Mouse (Mus musculus): ENCODE data around the gene Fryl. TPM values are rescaled to one million over a fixed set of nuclear protein-coding genes. Genes with fewer than 3 reads are reported as not detected.
"Not testable (repeated sequence)": the region's sequence is repeated elsewhere in the genome, so short reads cannot be mapped to it uniquely, and the experiment has no call there.

The Fryl gene
- polyA plus RNA-seq, 1 experiment from 2014 or later: 35.6 TPM

- H3K27ac ChIP-seq; H3K36me3 ChIP-seq (ENCODE audit: inconsistent target); H3K79me2 ChIP-seq (ENCODE audit: inconsistent target); H3K4me3 ChIP-seq (ENCODE audit: inconsistent target): not testable (repeated sequence)
- 43% methylated on average over 6 of the region's 8 CpGs for WGBS (ENCODE audit: missing documents)
These were observed 248.2 kb downstream of the Fryl start for GRCm38 (mm10) chr5:73008230-73008629.

- H3K27ac ChIP-seq: no peak overlapping the region
- no peaks in the 10 kb centered on the region for H3K79me2 ChIP-seq (ENCODE audit: inconsistent target)
- no peaks in the 10 kb centered on the region for H3K36me3 ChIP-seq (ENCODE audit: inconsistent target)
- no peak overlapping the region for H3K4me3 ChIP-seq (ENCODE audit: inconsistent target)
- WGBS (ENCODE audit: missing documents): 55% methylated on average over 3 of the region's 5 CpGs
These were observed 248.8 kb downstream of the Fryl start for GRCm38 (mm10) chr5:73007582-73007959.

DNA sequence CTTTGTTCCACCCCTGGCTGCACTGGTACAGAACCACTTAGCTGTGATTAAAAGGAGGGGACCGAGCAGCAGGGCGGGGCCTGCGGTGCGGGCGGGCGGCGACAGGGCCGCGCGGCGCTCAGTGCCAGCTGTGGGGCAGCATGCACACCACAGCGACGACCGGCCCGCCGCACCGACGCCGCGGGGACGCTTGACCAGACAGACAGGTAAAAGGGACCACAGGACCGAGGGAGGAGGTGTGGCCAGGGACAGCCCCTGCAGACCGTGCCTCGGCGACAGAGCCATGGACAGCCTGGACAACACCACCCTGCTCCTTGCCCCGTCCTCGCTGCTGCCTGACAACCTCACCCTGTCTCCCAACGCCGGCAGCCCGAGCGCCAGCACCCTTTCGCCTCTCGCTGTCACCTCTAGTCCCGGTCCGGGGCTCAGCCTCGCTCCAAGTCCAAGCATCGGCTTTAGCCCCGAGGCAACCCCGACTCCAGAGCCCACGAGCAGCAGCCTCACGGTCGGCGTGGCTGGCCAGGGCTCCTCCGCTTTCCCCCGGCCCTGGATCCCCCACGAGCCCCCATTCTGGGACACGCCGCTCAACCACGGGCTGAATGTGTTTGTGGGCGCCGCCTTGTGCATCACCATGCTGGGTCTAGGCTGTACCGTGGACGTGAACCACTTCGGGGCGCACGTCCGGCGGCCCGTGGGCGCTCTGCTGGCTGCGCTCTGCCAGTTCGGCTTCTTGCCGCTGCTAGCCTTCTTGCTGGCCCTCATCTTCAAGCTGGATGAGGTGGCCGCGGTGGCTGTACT lies 249.4 kb downstream of the Fryl start, which contains the start of gene Slc10a4:
Gene Slc10a4, plus strand, starts transcription at position 100 of the 798 bp plus-strand sequence.
- no peak within 1 kb of the TSS for H3K4me3 ChIP-seq (ENCODE audit: inconsistent target)
- no peaks in the 10 kb centered on the region for H3K36me3 ChIP-seq (ENCODE audit: inconsistent target)
- no peaks in the 10 kb centered on the region for H3K79me2 ChIP-seq (ENCODE audit: inconsistent target)
- no peak within 1 kb of the TSS for H3K27ac ChIP-seq
- 14% methylated on average over 58 of the region's 65 CpGs for WGBS (ENCODE audit: missing documents)

- H3K36me3 ChIP-seq (ENCODE audit: inconsistent target): no peaks in the 10 kb centered on the region
- 94% methylated on average over 5 of the region's 5 CpGs for WGBS (ENCODE audit: missing documents)
These were observed 252.4 kb downstream of the Fryl start for GRCm38 (mm10) chr5:73004046-73004445.

GRCm38 (mm10) chr5:72998546-72998945 lies 257.9 kb downstream of the Fryl start:
- 83% methylated on average over 1 of the region's 1 CpGs for WGBS (ENCODE audit: missing documents)
- H3K4me3 ChIP-seq (ENCODE audit: inconsistent target); H3K27ac ChIP-seq; H3K36me3 ChIP-seq (ENCODE audit: inconsistent target); H3K79me2 ChIP-seq (ENCODE audit: inconsistent target): not testable (repeated sequence)

More at GRCm38 (mm10) chr5:73004046-73004445, 252.4 kb downstream of the Fryl start:
- Histone ChIP-seq H3K4me3 (ENCODE audit: inconsistent target) (no peak overlapping the region), H3K27ac (no peak overlapping the region), H3K79me2 (ENCODE audit: inconsistent target) (no peaks in the 10 kb centered on the region)

DNA sequence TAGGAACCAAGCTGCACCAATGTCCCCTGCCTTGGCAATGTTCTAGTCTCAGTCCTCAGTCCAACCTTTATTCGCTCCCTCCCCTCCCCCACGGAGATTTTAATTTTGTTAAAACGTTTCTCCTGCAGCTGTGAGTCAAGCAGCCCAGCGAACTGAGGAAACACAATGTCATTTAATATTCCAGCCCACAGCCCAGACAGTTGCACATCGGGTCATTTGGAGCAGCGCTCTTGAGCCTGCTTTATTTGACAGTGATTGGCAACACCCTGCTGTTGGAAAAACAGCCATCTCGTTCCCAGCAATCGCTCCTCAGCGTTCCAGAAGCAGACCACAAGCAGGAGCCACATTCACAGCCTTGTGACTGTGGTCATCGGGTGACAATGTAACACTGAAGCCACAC lies 261.0 kb downstream of the Fryl start:
- 81% methylated on average over 10 of the region's 10 CpGs for WGBS (ENCODE audit: missing documents)
- no peak overlapping the region for H3K27ac ChIP-seq
- H3K79me2 ChIP-seq (ENCODE audit: inconsistent target): no peaks in the 10 kb centered on the region
- H3K4me3 ChIP-seq (ENCODE audit: inconsistent target): no peak overlapping the region
- H3K36me3 ChIP-seq (ENCODE audit: inconsistent target): no peaks in the 10 kb centered on the region

DNA sequence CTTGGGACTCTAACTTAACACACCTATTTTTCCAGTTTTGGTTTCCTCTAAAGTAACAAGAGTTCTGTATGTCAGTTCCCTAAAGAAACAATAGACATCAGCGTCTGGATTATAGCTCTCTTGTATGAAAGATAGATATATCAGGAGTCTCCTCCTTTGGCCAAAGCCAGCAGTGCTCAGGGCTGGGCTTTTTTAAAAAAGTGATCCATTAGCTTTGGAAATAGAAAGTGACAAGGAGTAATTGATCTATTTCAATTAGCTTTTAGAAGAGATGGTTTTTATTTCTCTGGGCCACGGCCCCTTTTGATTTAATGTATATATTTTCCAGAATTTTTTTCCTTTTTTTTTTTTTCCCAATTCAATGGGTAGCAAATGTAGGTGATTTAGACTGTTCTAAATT lies 261.5 kb downstream of the Fryl start:
- 83% methylated on average over 2 of the region's 2 CpGs for WGBS (ENCODE audit: missing documents)
- H3K4me3 ChIP-seq (ENCODE audit: inconsistent target): no peak overlapping the region
- H3K79me2 ChIP-seq (ENCODE audit: inconsistent target): no peaks in the 10 kb centered on the region
- no peaks in the 10 kb centered on the region for H3K36me3 ChIP-seq (ENCODE audit: inconsistent target)
- no peak overlapping the region for H3K27ac ChIP-seq

DNA sequence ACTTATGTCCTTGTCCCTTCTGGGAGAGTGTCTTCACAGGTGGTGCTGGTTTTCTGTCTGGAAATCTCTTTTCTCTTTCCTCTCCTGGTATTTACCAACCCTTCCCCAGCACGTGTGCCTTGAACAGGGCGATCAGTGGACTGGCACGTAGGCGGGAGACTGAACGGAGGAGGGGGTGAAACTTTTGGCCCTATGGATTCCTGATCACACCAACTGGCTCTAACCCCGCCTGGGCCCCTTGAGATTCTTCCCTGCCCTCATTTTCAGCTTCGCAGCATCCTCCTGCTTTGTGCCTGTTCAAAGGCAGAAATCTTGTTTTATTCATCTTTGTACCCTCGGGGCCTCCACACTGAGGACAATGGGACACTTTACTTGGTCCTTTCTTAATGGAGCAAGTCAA lies 262.0 kb downstream of the Fryl start:
- Histone ChIP-seq H3K27ac (no peak overlapping the region), H3K36me3 (ENCODE audit: inconsistent target) (no peaks in the 10 kb centered on the region), H3K4me3 (ENCODE audit: inconsistent target) (no peak overlapping the region), H3K79me2 (ENCODE audit: inconsistent target) (no peaks in the 10 kb centered on the region)
- 95% methylated on average over 8 of the region's 8 CpGs for WGBS (ENCODE audit: missing documents)

GRCm38 (mm10) chr5:72992474-72992873 lies 263.9 kb downstream of the Fryl start:
- Histone ChIP-seq H3K79me2 (ENCODE audit: inconsistent target) (no peaks in the 10 kb centered on the region), H3K27ac (no peak overlapping the region), H3K36me3 (ENCODE audit: inconsistent target) (no peaks in the 10 kb centered on the region), H3K4me3 (ENCODE audit: inconsistent target) (no peak overlapping the region)
- 70% methylated on average over 1 of the region's 1 CpGs for WGBS (ENCODE audit: missing documents)

DNA sequence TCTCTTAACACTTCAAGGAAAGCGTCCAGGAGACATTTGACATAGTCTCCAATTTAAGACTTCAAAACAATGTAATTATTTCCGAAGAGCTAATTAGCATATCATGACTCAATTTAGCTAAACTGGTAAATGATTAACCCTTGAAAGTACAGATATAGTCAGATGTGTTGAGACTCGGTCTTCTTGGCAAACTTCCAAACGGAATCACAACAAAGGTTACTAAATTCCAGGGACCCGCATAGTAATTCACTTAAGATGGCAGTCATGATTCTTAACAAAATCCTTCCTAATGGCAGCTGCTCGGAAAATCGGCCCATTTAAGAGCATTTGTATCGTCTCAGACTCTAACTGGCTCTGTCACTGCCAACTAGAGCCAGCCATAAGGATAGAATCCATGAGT lies 266.7 kb downstream of the Fryl start:
- WGBS (ENCODE audit: missing documents): 94% methylated on average over 8 of the region's 8 CpGs
- H3K4me3 ChIP-seq (ENCODE audit: inconsistent target): no peak overlapping the region
- H3K79me2 ChIP-seq (ENCODE audit: inconsistent target): no peaks in the 10 kb centered on the region
- no peaks in the 10 kb centered on the region for H3K36me3 ChIP-seq (ENCODE audit: inconsistent target)
- no peak overlapping the region for H3K27ac ChIP-seq

DNA sequence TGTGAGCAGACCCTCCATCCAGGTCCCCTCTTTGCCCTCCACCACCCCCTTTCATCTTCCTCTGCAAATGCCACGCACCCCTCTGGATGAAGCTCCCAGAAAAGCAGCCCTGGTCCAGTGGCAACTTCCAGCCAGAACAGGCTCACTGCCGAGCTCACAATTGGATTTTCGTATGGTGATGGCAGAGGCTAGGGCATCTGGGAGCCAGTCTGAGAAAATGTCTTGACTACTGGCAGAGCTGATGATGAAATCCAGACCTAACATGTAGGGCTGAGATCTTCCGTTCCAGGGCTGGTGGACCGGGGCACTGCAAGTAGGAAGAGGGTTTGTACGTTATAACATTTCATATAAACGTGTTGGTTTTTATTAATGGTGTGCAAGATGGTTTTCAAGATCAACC lies 268.6 kb downstream of the Fryl start:
- H3K4me3 ChIP-seq (ENCODE audit: inconsistent target): no peak overlapping the region
- H3K27ac ChIP-seq: no peak overlapping the region
- H3K79me2 ChIP-seq (ENCODE audit: inconsistent target): no peaks in the 10 kb centered on the region
- H3K36me3 ChIP-seq (ENCODE audit: inconsistent target): no peaks in the 10 kb centered on the region
- 92% methylated on average over 7 of the region's 7 CpGs for WGBS (ENCODE audit: missing documents)

GRCm38 (mm10) chr5:72984091-72984490 lies 272.3 kb downstream of the Fryl start:
- Histone ChIP-seq H3K79me2 (ENCODE audit: inconsistent target) (no peaks in the 10 kb centered on the region), H3K4me3 (ENCODE audit: inconsistent target) (no peak overlapping the region), H3K27ac (no peak overlapping the region), H3K36me3 (ENCODE audit: inconsistent target) (0 out of 2 replicates have a peak, but pooled peaks cover 5% of the 10 kb centered on the region)
- 16% methylated on average over 2 of the region's 2 CpGs for WGBS (ENCODE audit: missing documents)

- WGBS (ENCODE audit: missing documents): 87% methylated on average over 4 of the region's 4 CpGs
- no peak overlapping the region for H3K4me3 ChIP-seq (ENCODE audit: inconsistent target)
- no peak overlapping the region for H3K27ac ChIP-seq
- no peaks in the 10 kb centered on the region for H3K79me2 ChIP-seq (ENCODE audit: inconsistent target)
- H3K36me3 ChIP-seq (ENCODE audit: inconsistent target): peaks cover 56% of the 10 kb centered on the region
These were observed 279.9 kb downstream of the Fryl start for GRCm38 (mm10) chr5:72976539-72976938.

DNA sequence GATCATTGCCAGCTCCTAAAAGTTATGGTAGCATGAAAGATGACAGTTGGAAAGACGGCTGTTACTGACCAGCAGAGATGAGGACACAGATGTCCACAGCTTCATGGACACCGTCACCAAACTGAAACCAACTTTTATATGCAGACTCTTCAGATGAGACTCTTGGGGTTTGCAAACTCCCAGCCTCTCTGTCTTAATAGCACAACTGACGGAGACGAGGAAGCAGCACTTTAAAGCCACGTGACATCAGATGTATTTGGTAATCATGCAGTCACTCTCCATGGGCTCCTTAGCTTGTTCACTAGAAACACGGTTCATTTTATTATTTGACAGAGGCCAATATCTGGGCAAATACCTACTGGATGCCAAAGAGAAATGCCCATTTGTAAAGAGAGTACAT lies 280.4 kb downstream of the Fryl start:
- Histone ChIP-seq H3K36me3 (ENCODE audit: inconsistent target) (peaks cover 60% of the 10 kb centered on the region), H3K79me2 (ENCODE audit: inconsistent target) (no peaks in the 10 kb centered on the region), H3K27ac (no peak overlapping the region), H3K4me3 (ENCODE audit: inconsistent target) (no peak overlapping the region)
- 82% methylated on average over 6 of the region's 6 CpGs for WGBS (ENCODE audit: missing documents)

GRCm38 (mm10) chr5:72974602-72975001 lies 281.8 kb downstream of the Fryl start, which contains the start of gene Gm10135:
Gm10135 (minus strand) TSS chr5:72974702.
- whole genome bisulfite sequencing (ENCODE audit: missing documents): 93% methylated on average over 7 of the region's 7 CpGs
- H3K36me3 ChIP-seq (ENCODE audit: inconsistent target): peaks cover 60% of the 10 kb centered on the region
- no peak within 1 kb of the TSS for H3K4me3 ChIP-seq (ENCODE audit: inconsistent target)
- no peak within 1 kb of the TSS for H3K27ac ChIP-seq
- H3K79me2 ChIP-seq (ENCODE audit: inconsistent target): no peaks in the 10 kb centered on the region

Measured in macrophage (primary cell).